Mouse (Mus musculus) ES-E14 (cell line): Measurements from ENCODE around the gene Scn4b.

Experiments used
- CHD2 ChIP-seq: IDR thresholded peaks from 2 replicates; pipeline ENCODE4 v1.6.1; 2014; ENCODE audit warnings: mild to moderate bottlenecking, low read depth, low read length, inconsistent platforms
- HCFC1 ChIP-seq: IDR thresholded peaks from 2 replicates; pipeline ENCODE4 v1.6.1; 2012; ENCODE audit warnings: low read length, inconsistent platforms, borderline replicate concordance; ENCODE audit not compliant: insufficient read depth
- MAFK ChIP-seq: IDR thresholded peaks from 2 replicates; pipeline ENCODE4 v1.6.1; 2014; ENCODE audit warnings: mild to moderate bottlenecking, low read depth, low read length, inconsistent platforms; ENCODE audit not compliant: insufficient read depth
- ZC3H11A ChIP-seq: IDR thresholded peaks from 2 replicates; pipeline ENCODE4 v1.6.1; 2012; ENCODE audit warnings: low read depth, mild to moderate bottlenecking, inconsistent platforms, low read length, borderline replicate concordance
- ZNF384 ChIP-seq: IDR thresholded peaks from 2 replicates; pipeline ENCODE4 v1.6.1; 2012; ENCODE audit warnings: low read depth, low read length, inconsistent platforms

GRCm38 (mm10) chr9:45170150-45170549, 32.0 kb downstream of the Scn4b start:
- TF ChIP-seq MAFK (no peak), HCFC1 (no peak), ZC3H11A (no peak), CHD2 (no peak), ZNF384 (no peak)
